In the genomic region with DNA sequence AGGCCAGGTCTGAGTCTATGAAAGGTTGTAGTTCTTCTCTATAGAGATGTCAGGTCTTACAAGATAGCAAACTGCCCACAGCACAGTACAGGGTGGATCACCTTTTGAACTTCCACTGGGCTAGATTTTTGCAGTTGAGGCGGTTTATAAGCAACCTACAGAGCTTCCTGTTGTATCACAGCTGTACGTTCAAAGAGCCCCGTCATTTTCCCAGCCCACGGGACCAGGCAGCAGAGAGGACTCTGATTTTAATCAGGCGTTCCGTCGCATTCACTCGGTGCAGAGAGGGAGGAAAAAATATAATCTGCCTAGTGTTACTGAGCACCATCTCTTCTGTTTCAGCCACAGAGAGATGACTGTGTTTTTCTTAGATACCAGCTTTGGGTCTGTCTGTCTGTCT, we compare ENCODE assay signal across 9 mouse cellular contexts.
DNase-seq lines count a peak whose midpoint lies in the region; ATAC-seq lines count a peak whose summit lies in the region.
"Had no signal": no experiment of that assay in that cellular context is flagged by ENCODE, and none has a peak within 500 bp of the region (broad histone marks: within the 10 kb centered on the region; RNA-seq: fewer than 3 reads in every experiment).

No protein-coding gene starts in this region.

- no peak overlapping the region for H3K4me3 ChIP-seq in kidney, embryonic 16.5 days (ENCODE audit: low read length)
- no peak overlapping the region for H3K4me3 ChIP-seq in hindbrain, embryonic 11.5 days (ENCODE audit: low read depth, low read length)

- H3K27me3 ChIP-seq in kidney, embryonic 16.5 days (ENCODE audit: insufficient read depth, low read length): no peaks in the 10 kb centered on the region
- H3K27me3 ChIP-seq in hindbrain, embryonic 11.5 days (ENCODE audit: control insufficient read depth, insufficient read depth, low read length): no peaks in the 10 kb centered on the region

- DNase-seq in embryo, embryonic 10.5 days (ENCODE audit: low spot score): peak; percentile 34
- no peak for DNase-seq in embryo, embryonic 11 days
- no peak for DNase-seq in kidney, adult 8-10 months
- DNase-seq in hindbrain, embryonic 11.5 days (ENCODE audit: low spot score): peak; percentile 28
- DNase-seq in thymus, postnatal 0 days (ENCODE audit: low spot score): peak; percentile 76
- DNase-seq in testis, postnatal 10 days (ENCODE audit: low spot score): no peak
- DNase-seq in adrenal gland, postnatal 10 days: no peak

- no peaks in the 10 kb centered on the region for H3K9me3 ChIP-seq in kidney, embryonic 16.5 days (ENCODE audit: low read length)
- no peaks in the 10 kb centered on the region for H3K9me3 ChIP-seq in hindbrain, embryonic 11.5 days (ENCODE audit: control insufficient read depth, low read length)

- peak overlapping the region; percentile 58 for H3K27ac ChIP-seq in kidney, embryonic 16.5 days (ENCODE audit: low read length)
- no peak overlapping the region for H3K27ac ChIP-seq in hindbrain, embryonic 11.5 days (ENCODE audit: low read depth, low read length)
- H3K27ac ChIP-seq: liver, embryonic 14.5 days had no signal

- H3K36me3 ChIP-seq in kidney, embryonic 16.5 days (ENCODE audit: insufficient read depth, low read length): peaks cover 25% of the 10 kb centered on the region
- no peaks in the 10 kb centered on the region for H3K36me3 ChIP-seq in hindbrain, embryonic 11.5 days (ENCODE audit: control insufficient read depth, insufficient read depth, low read length)

- ATAC-seq in kidney, embryonic 16.5 days (ENCODE audit: low FRiP score, low TSS enrichment): no peak
- ATAC-seq in hindbrain, embryonic 11.5 days (ENCODE audit: low FRiP score): no peak

- H3K4me2 ChIP-seq in kidney, embryonic 16.5 days (replicated peaks; ENCODE audit: low read depth, low read length): 0 out of 2 replicates have a peak overlapping the region, but pooled peaks have one; percentile 13
- no peak overlapping the region for H3K4me2 ChIP-seq in hindbrain, embryonic 11.5 days (replicated peaks; ENCODE audit: low read depth, low read length)

- peaks cover 28% of the 10 kb centered on the region for H3K4me1 ChIP-seq in kidney, embryonic 16.5 days (ENCODE audit: insufficient read depth, low read length)
- H3K4me1 ChIP-seq in hindbrain, embryonic 11.5 days (replicated peaks; ENCODE audit: control insufficient read depth, insufficient read depth, low read length): 0 out of 2 replicates have a peak, but pooled peaks cover 3% of the 10 kb centered on the region

- WGBS in kidney, embryonic 16.5 days: 21% methylated on average over 8 of the region's 8 CpGs
- WGBS in hindbrain, embryonic 11.5 days: 31% methylated on average over 8 of the region's 8 CpGs

- H3K9ac ChIP-seq in kidney, embryonic 16.5 days (replicated peaks; ENCODE audit: low read length): no peak overlapping the region
- H3K9ac ChIP-seq in hindbrain, embryonic 11.5 days (ENCODE audit: low read depth, low read length): no peak overlapping the region
- H3K9ac ChIP-seq: liver, embryonic 14.5 days had no signal

Comparison
In these comparisons a context has a peak if more than half of its experiments do, and no peak if none do; other contexts are left out.
1. DNase-seq: peak in embryo, embryonic 10.5 days (single experiment), hindbrain, embryonic 11.5 days (single experiment) and thymus, postnatal 0 days (single experiment); none in embryo, embryonic 11 days (single experiment), kidney, adult 8-10 months (0 of 2), testis, postnatal 10 days (single experiment) and adrenal gland, postnatal 10 days (single experiment).